Mouse (Mus musculus): ENCODE results near the gene Rere.

DNA sequence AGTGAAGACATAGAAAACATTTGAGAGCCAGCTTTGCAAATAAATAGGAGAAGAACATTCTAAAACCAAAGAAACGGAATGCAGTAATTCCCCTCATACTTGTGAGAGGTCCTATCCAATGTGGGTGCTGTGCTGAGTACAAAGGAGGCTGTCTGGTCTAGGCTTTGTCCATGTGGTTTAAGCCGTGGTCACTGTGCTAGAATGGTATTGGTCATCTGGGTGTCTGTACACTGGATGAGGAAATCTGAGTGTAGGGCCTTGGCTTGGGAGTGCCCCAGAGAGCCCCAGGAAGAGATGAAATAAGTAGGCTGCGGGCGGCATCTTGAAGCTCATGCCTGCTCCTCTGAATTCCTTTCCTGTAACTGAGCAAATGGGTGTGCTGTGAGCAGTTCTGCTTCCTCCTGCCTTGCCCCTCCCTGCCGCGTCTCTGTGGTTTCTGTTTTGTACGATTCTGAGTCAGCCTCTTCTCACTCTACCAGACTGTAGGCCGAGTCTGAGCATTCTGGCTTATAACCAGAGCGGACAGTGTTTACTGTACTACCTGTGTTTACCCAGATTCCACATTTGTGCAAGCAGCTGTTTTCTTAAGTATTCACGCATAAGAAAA, 263.3 kb downstream of the Rere start:
- TF ChIP-seq CTCF (IDR thresholded peaks at IDR 0.05; ENCODE audit: control insufficient read depth, insufficient read depth, insufficient replicate concordance, low read depth, low read length) = no peak
- TF ChIP-seq POLR2A (IDR thresholded peaks at IDR 0.05; ENCODE audit: control insufficient read depth, low read depth, low read length) = no peak
